Mouse (Mus musculus) midbrain, embryonic 16.5 days (tissue): ENCODE data around the gene Rnf151. TPM values are rescaled to one million over a fixed set of nuclear protein-coding genes. Genes with fewer than 3 reads are reported as not detected.
A peak's percentile ranks its signal among the peaks of the same experiment; 100 is the strongest.

ENCODE experiments used
- ATAC-seq: fragments of 200-750 bp; cut with Nextera tagmentation; 2 replicates; pipeline ENCODE4 v1.8.0; 2017; ENCODE audit warnings: moderate TSS enrichment
- H3K27ac ChIP-seq: fragments of 300-500 bp; sonication (generic); 2 replicates; pipeline ENCODE4 v1.5.1; 2014; ENCODE audit warnings: mild to moderate bottlenecking, low read length, mixed read lengths
- H3K27me3 ChIP-seq: fragments of 300-500 bp; sonication (generic); 2 replicates; pipeline ENCODE4 v1.6.1; 2014; ENCODE audit warnings: low read depth, low read length, mixed read lengths; ENCODE audit not compliant: control insufficient read depth, insufficient read depth
- H3K36me3 ChIP-seq: fragments of 300-500 bp; sonication (generic); 2 replicates; pipeline ENCODE4 v1.6.1; 2014; ENCODE audit warnings: mild to moderate bottlenecking, low read length, moderate library complexity, mixed read lengths; ENCODE audit not compliant: control insufficient read depth, insufficient read depth
- H3K4me1 ChIP-seq: fragments of 300-500 bp; sonication (generic); 2 replicates; pipeline ENCODE4 v1.6.1; 2014; ENCODE audit warnings: mild to moderate bottlenecking, low read length, mixed read lengths; ENCODE audit not compliant: control insufficient read depth, insufficient read depth
- H3K4me2 ChIP-seq: fragments of 300-500 bp; sonication (generic); 2 replicates; pipeline ENCODE4 v1.6.1; 2014; ENCODE audit warnings: mild to moderate bottlenecking, low read length, mixed read lengths
- H3K4me3 ChIP-seq: fragments of 300-500 bp; sonication (generic); 2 replicates; pipeline ENCODE4 v1.5.1; 2014; ENCODE audit warnings: low read depth, mild to moderate bottlenecking, low read length, moderate library complexity, mixed read lengths
- H3K9ac ChIP-seq: fragments of 300-500 bp; sonication (generic); 2 replicates; pipeline ENCODE4 v1.6.1; 2014; ENCODE audit warnings: low read depth, low read length, mixed read lengths
- H3K9me3 ChIP-seq: fragments of 300-500 bp; sonication (generic); replicated peaks from 2 replicates; pipeline ENCODE4 v1.6.1; 2014; ENCODE audit warnings: mild to moderate bottlenecking, low read length, mixed read lengths; ENCODE audit not compliant: control insufficient read depth, poor library complexity, severe bottlenecking
- WGBS: fragments of 180-500 bp; shearing (Covaris S2); extraction: QIAGEN DNeasy Blood & Tissue Kit; methylation state at CpG from one replicate; pipeline ENCODE4 v1.1.7; 2014; 5-methylcytosine and 5-hydroxymethylcytosine counted together
- polyA plus RNA-seq: library from polyadenylated mRNA; unstranded; fragments of >200 nt; fragmentation: Nextera tagmentation; extraction: Ambion mirVana; gene quantifications from 2 replicates; pipeline ENCODE4 v1.2.1, GENCODE M21; 2015

Rnf151 gene
- polyA plus RNA-seq, 1 experiment from 2014 or later, result 0.28 TPM

GRCm38 (mm10) chr17:24698715-24699114 lies 19.1 kb downstream of the Rnf151 start:
- Histone ChIP-seq H3K4me2 (no peak overlapping the region), H3K9ac (no peak overlapping the region), H3K9me3 (no peaks in the 10 kb centered on the region), H3K4me3 (no peak overlapping the region), H3K36me3 (peaks cover 20% of the 10 kb centered on the region), H3K4me1 (peaks cover 17% of the 10 kb centered on the region), H3K27me3 (no peaks in the 10 kb centered on the region), H3K27ac (no peak overlapping the region)
- WGBS, result 75% methylated on average over 9 of the region's 9 CpGs
- no peak for ATAC-seq

- 17% methylated on average over 5 of the region's 5 CpGs for WGBS
Measured at GRCm38 (mm10) chr17:24697985-24698384, 19.9 kb downstream of the Rnf151 start.

GRCm38 (mm10) chr17:24696011-24696697 lies 21.7 kb downstream of the Rnf151 start, which contains the start of the genes Gfer and Noxo1:
TSS of gene Gfer (minus strand) at chr17:24696156.
TSS of gene Noxo1 (plus strand) at chr17:24696234.
- 0% methylated on average over 51 of the region's 76 CpGs for WGBS
- H3K4me3 ChIP-seq, result peak within 1 kb of the TSS; percentile 53
- peak within 1 kb of the TSS; percentile 79 for H3K9ac ChIP-seq
- peak within 1 kb of the TSS; percentile 88 for H3K27ac ChIP-seq
- ATAC-seq, result peak; percentile 92
- H3K36me3 ChIP-seq, result peaks cover 13% of the 10 kb centered on the region; the same call in 1 of the 2 replicates
- no peaks in the 10 kb centered on the region for H3K27me3 ChIP-seq
- H3K4me2 ChIP-seq, result peak within 1 kb of the TSS; percentile 77
- H3K9me3 ChIP-seq, result no peaks in the 10 kb centered on the region
- peaks cover 20% of the 10 kb centered on the region for H3K4me1 ChIP-seq

More at GRCm38 (mm10) chr17:24697985-24698384, 19.9 kb downstream of the Rnf151 start:
- H3K9me3 ChIP-seq, result no peaks in the 10 kb centered on the region
- no peak for ATAC-seq
- no peaks in the 10 kb centered on the region for H3K27me3 ChIP-seq
- no peak overlapping the region for H3K4me2 ChIP-seq
- H3K27ac ChIP-seq, result no peak overlapping the region
- H3K9ac ChIP-seq, result 0 out of 2 replicates have a peak overlapping the region, but pooled peaks have one; percentile 14
- H3K4me3 ChIP-seq, result no peak overlapping the region
- H3K36me3 ChIP-seq, result peaks cover 19% of the 10 kb centered on the region
- H3K4me1 ChIP-seq, result peaks cover 17% of the 10 kb centered on the region

- H3K4me3 ChIP-seq, result peak overlapping the region; percentile 53
Measured at GRCm38 (mm10) chr17:24695326-24696010, 22.4 kb downstream of the Rnf151 start.

GRCm38 (mm10) chr17:24692385-24692784 lies 25.5 kb downstream of the Rnf151 start:
- Histone ChIP-seq H3K9me3 (no peaks in the 10 kb centered on the region), H3K4me2 (no peak overlapping the region), H3K4me1 (peaks cover 46% of the 10 kb centered on the region), H3K27ac (no peak overlapping the region), H3K4me3 (no peak overlapping the region), H3K27me3 (no peaks in the 10 kb centered on the region), H3K9ac (no peak overlapping the region), H3K36me3 (0 out of 2 replicates have a peak, but pooled peaks cover 4% of the 10 kb centered on the region)
- WGBS, result 92% methylated on average over 5 of the region's 5 CpGs
- no peak for ATAC-seq

More at GRCm38 (mm10) chr17:24695326-24696010, 22.4 kb downstream of the Rnf151 start:
- H3K9ac ChIP-seq, result peak overlapping the region; percentile 79
- H3K4me2 ChIP-seq, result peak overlapping the region; percentile 77
- H3K27me3 ChIP-seq, result no peaks in the 10 kb centered on the region
- peaks cover 26% of the 10 kb centered on the region for H3K4me1 ChIP-seq
- H3K36me3 ChIP-seq, result 0 out of 2 replicates have a peak, but pooled peaks cover 8% of the 10 kb centered on the region
- peak overlapping the region; percentile 88 for H3K27ac ChIP-seq
- ATAC-seq, result no peak; the same call in 1 of the 2 replicates
- whole genome bisulfite sequencing, result 7% methylated on average over 47 of the region's 51 CpGs
- no peaks in the 10 kb centered on the region for H3K9me3 ChIP-seq

DNA sequence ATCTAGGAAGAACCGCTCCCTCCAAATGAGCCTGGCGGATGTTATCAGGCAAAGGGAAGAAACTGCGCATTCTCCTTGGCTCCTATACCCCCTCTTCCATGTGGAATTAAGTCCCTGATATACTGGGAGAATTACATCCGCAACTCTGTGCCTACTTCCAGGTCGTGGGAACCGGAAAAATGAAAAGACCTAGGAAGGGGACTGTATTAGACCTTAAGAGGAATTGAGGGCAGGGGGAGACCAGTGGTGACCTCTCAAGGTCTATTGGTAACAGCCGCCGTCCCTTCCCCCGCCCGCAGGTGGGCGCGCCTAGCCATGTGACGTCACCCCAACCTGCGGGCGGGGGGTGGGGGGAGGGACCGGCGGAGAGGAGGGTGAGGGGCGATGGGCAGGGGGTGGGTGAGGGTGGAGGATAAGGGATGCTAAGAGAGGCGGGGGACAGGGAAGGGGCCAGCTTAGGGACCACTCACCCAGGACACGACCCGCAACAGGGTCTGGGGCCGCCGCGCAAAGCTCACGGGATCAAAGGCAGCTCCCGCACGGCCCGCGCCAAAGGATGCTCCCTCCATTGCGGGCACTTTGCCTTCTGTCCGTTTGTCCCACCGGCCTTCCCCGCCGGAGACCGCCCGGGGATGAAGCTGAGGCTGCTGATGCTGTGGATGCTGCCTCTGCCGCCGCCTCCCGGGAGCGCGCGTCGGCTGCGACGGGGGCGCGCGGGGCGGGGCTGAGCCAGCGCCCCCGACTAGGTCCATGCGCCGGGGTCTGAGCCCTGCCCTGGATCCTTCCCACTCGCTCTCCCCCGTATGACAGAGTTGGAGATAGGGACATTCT lies 28.4 kb downstream of the Rnf151 start, which contains the start of gene Syngr3:
Syngr3 (minus strand) TSS at position 705 of the 831 bp plus-strand sequence.
- under 1% methylated on average over 46 of the region's 55 CpGs for WGBS
- H3K4me2 ChIP-seq, result peak within 1 kb of the TSS; percentile 64
- peak; percentile 74 for ATAC-seq
- H3K4me3 ChIP-seq, result peak within 1 kb of the TSS; percentile 78
- H3K27me3 ChIP-seq, result no peaks in the 10 kb centered on the region
- 0 out of 2 replicates have a peak, but pooled peaks cover 4% of the 10 kb centered on the region for H3K36me3 ChIP-seq
- peak within 1 kb of the TSS; percentile 94 for H3K27ac ChIP-seq
- no peaks in the 10 kb centered on the region for H3K9me3 ChIP-seq
- peaks cover 32% of the 10 kb centered on the region for H3K4me1 ChIP-seq
- peak within 1 kb of the TSS; percentile 97 for H3K9ac ChIP-seq

DNA sequence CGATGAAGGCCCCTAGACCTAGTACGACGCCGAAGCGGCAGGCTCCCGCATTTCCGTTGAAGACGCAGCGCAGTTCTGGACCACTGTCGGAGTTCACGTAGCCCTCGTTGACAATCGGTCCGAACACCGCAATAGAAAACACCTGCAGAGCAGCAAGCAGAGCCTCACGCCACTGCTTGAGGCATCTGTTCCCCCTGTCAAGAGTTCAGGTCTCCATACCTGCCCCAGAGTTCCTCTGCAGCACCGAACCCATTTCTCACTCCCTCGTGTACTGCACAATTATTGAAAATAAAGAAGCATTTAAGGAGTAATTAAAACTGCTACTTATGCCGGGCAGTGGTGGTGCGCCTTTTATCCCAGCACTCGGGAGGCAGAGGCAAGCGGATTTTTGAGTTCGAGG lies 30.3 kb downstream of the Rnf151 start:
- Histone ChIP-seq H3K9ac (peak overlapping the region; percentile 50), H3K4me3 (peak overlapping the region; percentile 38), H3K27me3 (no peaks in the 10 kb centered on the region), H3K27ac (no peak overlapping the region), H3K9me3 (no peaks in the 10 kb centered on the region), H3K36me3 (0 out of 2 replicates have a peak, but pooled peaks cover 4% of the 10 kb centered on the region), H3K4me1 (peaks cover 32% of the 10 kb centered on the region), H3K4me2 (peak overlapping the region; percentile 64)
- ATAC-seq, result no peak
- 21% methylated on average over 23 of the region's 23 CpGs for WGBS

- no peak overlapping the region for H3K27ac ChIP-seq
- ATAC-seq, result no peak
- H3K4me3 ChIP-seq, result peak overlapping the region; percentile 38
- H3K9ac ChIP-seq, result peak overlapping the region; percentile 50
- H3K9me3 ChIP-seq, result no peaks in the 10 kb centered on the region
- H3K4me1 ChIP-seq, result peaks cover 32% of the 10 kb centered on the region
- H3K36me3 ChIP-seq, result no peaks in the 10 kb centered on the region
- 1% methylated on average over 24 of the region's 25 CpGs for WGBS
- no peaks in the 10 kb centered on the region for H3K27me3 ChIP-seq
- H3K4me2 ChIP-seq, result peak overlapping the region; percentile 64
Measured at GRCm38 (mm10) chr17:24687146-24687595, 30.7 kb downstream of the Rnf151 start.
